Mouse (Mus musculus) small intestine, adult 2 months (tissue): Measurements from ENCODE around the gene Pld5. TPM values are rescaled to one million over a fixed set of nuclear protein-coding genes. Genes with fewer than 3 reads are reported as not detected.

ENCODE experiments used
- H3K27ac ChIP-seq: fragments of 200-500 bp; 2 replicates; pipeline ENCODE4 v1.5.1; 2012; ENCODE audit warnings: low read depth, low read length, control low read depth, inconsistent platforms; ENCODE audit not compliant: insufficient read depth
- H3K27me3 ChIP-seq: fragments of 200-500 bp; 2 replicates; pipeline ENCODE4 v1.6.1; 2012; ENCODE audit warnings: mild to moderate bottlenecking, moderate library complexity, low read length, inconsistent platforms; ENCODE audit not compliant: control insufficient read depth, insufficient read depth
- H3K36me3 ChIP-seq: fragments of 200-500 bp; 2 replicates; pipeline ENCODE4 v1.6.1; 2012; ENCODE audit warnings: mild to moderate bottlenecking, low read length, control low read depth, inconsistent platforms; ENCODE audit not compliant: control insufficient read depth, insufficient read depth
- H3K4me1 ChIP-seq: fragments of 200-500 bp; 2 replicates; pipeline ENCODE4 v1.6.1; 2012; ENCODE audit warnings: low read length, inconsistent platforms, mixed read lengths; ENCODE audit not compliant: control insufficient read depth, insufficient read depth, insufficient read length
- H3K4me3 ChIP-seq: fragments of 200-500 bp; 2 replicates; pipeline ENCODE4 v1.5.1; 2012; ENCODE audit warnings: low read depth, mild to moderate bottlenecking, control low read depth, inconsistent platforms, low read length, moderate library complexity
- CTCF ChIP-seq: fragments of 200-500 bp; IDR thresholded peaks from 2 replicates; pipeline ENCODE4 v1.5.1; 2012; ENCODE audit warnings: low read depth, mild to moderate bottlenecking, control low read depth, inconsistent platforms, low read length, moderate library complexity, mixed read lengths; ENCODE audit not compliant: insufficient replicate concordance, insufficient read length; ENCODE audit errors: extremely low read depth
- POLR2A ChIP-seq: fragments of 200-500 bp; IDR thresholded peaks from 2 replicates; pipeline ENCODE4 v1.6.1; 2012; ENCODE audit warnings: low read depth, mild to moderate bottlenecking, control low read depth, inconsistent platforms, low read length, moderate library complexity
- WGBS: fragments of 180-500 bp; shearing (Covaris S2); methylation state at CpG from one replicate; pipeline ENCODE4 v1.1.7; 2018; 5-methylcytosine and 5-hydroxymethylcytosine counted together
- polyA plus RNA-seq: library from polyadenylated mRNA; depleted of rRNA; stranded (reverse); fragments of >200 nt; gene quantifications from 2 replicates; pipeline ENCODE4 v1.2.3, GENCODE M21; 2012

The Pld5 gene
- polyA plus RNA-seq, 1 experiment, result 0.11 TPM

- H3K27ac ChIP-seq, result no peak overlapping the region
- no peak for TF ChIP-seq POLR2A
- no peak for TF ChIP-seq CTCF
- no peak overlapping the region for H3K4me3 ChIP-seq
- 68% methylated on average over 5 of the region's 5 CpGs for WGBS
- H3K27me3 ChIP-seq, result no peaks in the 10 kb centered on the region
- H3K4me1 ChIP-seq, result no peaks in the 10 kb centered on the region
- H3K36me3 ChIP-seq, result no peaks in the 10 kb centered on the region
Measured at GRCm38 (mm10) chr1:176167784-176168183, 107.3 kb downstream of the Pld5 start.

GRCm38 (mm10) chr1:176167114-176167513 lies 108.0 kb downstream of the Pld5 start:
- WGBS, result 62% methylated on average over 2 of the region's 2 CpGs

GRCm38 (mm10) chr1:176145306-176145705 lies 129.8 kb downstream of the Pld5 start:
- Histone ChIP-seq H3K27me3 (no peaks in the 10 kb centered on the region), H3K27ac (no peak overlapping the region), H3K4me3 (no peak overlapping the region), H3K4me1 (no peaks in the 10 kb centered on the region), H3K36me3 (no peaks in the 10 kb centered on the region)
- 41% methylated on average over 6 of the region's 6 CpGs for WGBS
- TF ChIP-seq POLR2A (no peak), CTCF (no peak)

More at GRCm38 (mm10) chr1:176167114-176167513, 108.0 kb downstream of the Pld5 start:
- Histone ChIP-seq H3K27me3 (no peaks in the 10 kb centered on the region), H3K4me3 (no peak overlapping the region), H3K4me1 (no peaks in the 10 kb centered on the region), H3K36me3 (no peaks in the 10 kb centered on the region), H3K27ac (no peak overlapping the region)
- TF ChIP-seq CTCF (no peak), POLR2A (no peak)

GRCm38 (mm10) chr1:176134379-176134778 lies 140.7 kb downstream of the Pld5 start:
- no peaks in the 10 kb centered on the region for H3K27me3 ChIP-seq
- H3K27ac ChIP-seq, result no peak overlapping the region
- H3K36me3 ChIP-seq, result no peaks in the 10 kb centered on the region
- TF ChIP-seq POLR2A (no peak), CTCF (no peak)
- no peaks in the 10 kb centered on the region for H3K4me1 ChIP-seq
- 84% methylated on average over 8 of the region's 8 CpGs for WGBS
- no peak overlapping the region for H3K4me3 ChIP-seq

GRCm38 (mm10) chr1:176125771-176126170 lies 149.3 kb downstream of the Pld5 start:
- 37% methylated on average over 2 of the region's 2 CpGs for WGBS
- H3K4me1 ChIP-seq, result no peaks in the 10 kb centered on the region
- H3K27ac ChIP-seq, result no peak overlapping the region
- no peaks in the 10 kb centered on the region for H3K36me3 ChIP-seq
- no peak for TF ChIP-seq CTCF
- TF ChIP-seq POLR2A, result no peak
- H3K27me3 ChIP-seq, result no peaks in the 10 kb centered on the region
- no peak overlapping the region for H3K4me3 ChIP-seq

GRCm38 (mm10) chr1:176124441-176124840 lies 150.7 kb downstream of the Pld5 start:
- no peaks in the 10 kb centered on the region for H3K27me3 ChIP-seq
- H3K4me3 ChIP-seq, result no peak overlapping the region
- WGBS, result 75% methylated on average over 8 of the region's 8 CpGs
- H3K4me1 ChIP-seq, result no peaks in the 10 kb centered on the region
- H3K27ac ChIP-seq, result no peak overlapping the region
- TF ChIP-seq CTCF (no peak), POLR2A (no peak)
- H3K36me3 ChIP-seq, result no peaks in the 10 kb centered on the region

GRCm38 (mm10) chr1:176123781-176124180 lies 151.3 kb downstream of the Pld5 start:
- Histone ChIP-seq H3K27ac (no peak overlapping the region), H3K36me3 (no peaks in the 10 kb centered on the region), H3K4me1 (no peaks in the 10 kb centered on the region), H3K4me3 (no peak overlapping the region), H3K27me3 (no peaks in the 10 kb centered on the region)
- TF ChIP-seq POLR2A, result no peak
- no peak for TF ChIP-seq CTCF
- 42% methylated on average over 2 of the region's 2 CpGs for WGBS

GRCm38 (mm10) chr1:176115604-176116003 lies 159.5 kb downstream of the Pld5 start:
- no peak overlapping the region for H3K27ac ChIP-seq
- no peaks in the 10 kb centered on the region for H3K27me3 ChIP-seq
- WGBS, result 89% methylated on average over 4 of the region's 4 CpGs
- H3K4me1 ChIP-seq, result no peaks in the 10 kb centered on the region
- TF ChIP-seq POLR2A (no peak), CTCF (no peak)
- no peaks in the 10 kb centered on the region for H3K36me3 ChIP-seq
- H3K4me3 ChIP-seq, result no peak overlapping the region
